Mouse (Mus musculus) spleen, postnatal 4 days (tissue): ENCODE data around the gene Sin3a.

Source experiments
- DNase-seq, 2 experiments: peaks; one replicate each; pipeline ENCODE4 v3.0.0; 2022; ENCODE audit warnings: low spot score in 2 of 2

Sin3a gene

DNA sequence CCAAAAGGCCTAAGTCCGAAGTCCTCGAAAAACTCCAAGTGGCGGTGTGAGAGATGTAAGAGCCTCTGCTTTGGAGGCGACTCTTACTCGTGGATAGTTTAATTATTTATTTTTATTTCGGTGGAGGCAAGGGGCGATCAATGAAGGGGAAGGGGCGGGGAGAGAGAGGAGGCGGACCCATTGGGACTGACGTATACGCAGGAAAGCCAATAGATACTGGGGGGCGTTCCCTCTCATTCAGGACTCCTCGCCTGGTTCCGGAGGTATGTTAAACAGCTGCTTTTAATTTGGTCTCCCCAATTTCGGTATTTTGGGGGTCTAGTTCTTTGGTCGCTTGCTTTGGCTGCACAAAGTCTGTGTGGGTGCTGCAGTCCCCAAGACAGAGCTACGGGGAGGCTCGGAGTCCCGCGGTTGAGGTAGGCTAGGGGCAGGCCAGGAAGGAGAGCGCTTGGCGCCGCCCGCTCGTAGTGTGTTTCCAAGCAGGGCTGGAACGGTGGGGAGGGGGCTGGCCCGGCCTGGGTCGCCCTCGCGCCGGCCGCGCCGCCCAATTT is at the start of gene Sin3a:
Gene Sin3a (plus strand): TSS at position 240 of the 551 bp plus-strand sequence.
- peak; percentile 76 to 82 for DNase-seq

DNA sequence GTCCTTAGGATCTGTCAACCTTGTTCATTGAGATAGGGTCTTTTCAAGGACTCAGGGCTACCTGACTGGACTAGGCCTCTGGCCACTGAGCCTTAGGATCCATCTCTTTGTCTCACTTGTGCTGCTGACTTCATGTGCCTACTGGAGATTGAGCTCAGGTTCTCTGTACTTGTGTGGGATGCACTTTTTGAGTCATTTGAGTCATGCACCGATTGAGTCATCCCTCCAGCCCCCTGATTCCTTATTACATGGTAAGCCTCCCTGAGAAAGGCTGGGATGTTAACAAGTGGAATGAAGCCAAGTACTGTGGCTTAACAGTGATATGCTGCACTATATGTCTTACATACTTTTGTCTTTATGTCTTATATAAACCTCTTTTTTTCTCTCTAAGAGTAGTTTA is 40.1 kb upstream of the Sin3a start:
- DNase-seq = no peak

DNA sequence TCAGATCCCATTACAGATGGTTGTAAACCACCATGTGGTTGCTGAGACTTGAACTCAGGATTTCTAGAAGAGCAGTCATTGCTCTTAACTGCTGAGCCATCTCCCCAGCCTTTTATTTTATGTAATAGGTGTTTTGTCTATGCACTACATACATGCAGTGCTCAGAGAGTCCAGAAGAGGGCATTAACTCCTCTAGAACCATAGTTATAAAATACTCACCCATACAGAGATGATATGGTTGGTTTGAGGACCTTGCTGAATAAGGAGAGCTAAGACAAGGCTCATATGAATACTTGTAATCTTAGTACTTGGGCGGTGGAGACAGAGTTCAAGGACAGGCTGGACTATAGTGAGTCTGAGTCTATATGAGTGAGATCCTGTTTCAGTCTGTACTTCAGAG is 15.6 kb upstream of the Sin3a start:
- peak; percentile 47 to 65 for DNase-seq

DNA sequence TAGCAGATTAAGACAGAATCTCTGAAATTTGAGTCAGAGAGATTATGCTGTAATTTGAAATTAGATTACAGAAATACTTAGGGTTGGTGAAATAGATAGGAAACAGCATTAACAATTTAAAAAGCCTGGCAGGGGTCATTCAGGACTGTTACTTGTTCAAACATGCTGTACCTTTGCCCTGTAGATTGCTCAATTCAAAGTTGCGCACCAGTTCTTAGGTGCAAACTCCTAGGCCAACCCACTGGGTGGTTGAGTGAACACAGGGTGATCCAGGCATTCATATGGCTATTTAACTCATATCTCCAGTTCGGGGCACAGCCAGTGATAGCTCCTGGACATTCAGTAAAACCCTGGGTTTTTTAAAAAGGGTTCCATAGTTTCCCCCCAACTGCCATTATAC is 7.7 kb upstream of the Sin3a start:
- no peak for DNase-seq

DNA sequence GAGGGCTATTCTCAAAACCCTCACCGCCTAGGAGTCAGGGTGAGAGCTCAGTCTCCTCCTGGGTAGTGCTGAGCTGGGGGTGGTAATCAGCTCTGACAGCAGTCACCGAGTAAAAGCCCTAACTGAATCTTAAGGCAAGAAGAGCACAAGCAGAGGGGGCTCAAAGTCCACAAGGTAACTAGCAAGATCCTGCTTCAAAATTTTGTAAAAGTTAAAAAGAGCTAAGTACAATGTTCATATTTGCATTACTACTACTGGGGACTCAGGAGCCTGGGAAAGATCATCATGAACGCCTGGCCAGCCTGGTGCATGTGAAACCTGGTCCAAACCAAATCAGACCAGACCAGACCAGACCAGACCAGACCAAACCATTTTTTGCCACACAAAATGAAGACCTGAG is 3.6 kb upstream of the Sin3a start:
- DNase-seq = no peak

GRCm38 (mm10) chr9:57070262-57070661 is 1.6 kb upstream of the Sin3a start:
- DNase-seq = peak in 1 of 2 experiments; percentile 31

GRCm38 (mm10) chr9:57070800-57071545 is 867 bp upstream of the Sin3a start:
- DNase-seq = no peak

DNA sequence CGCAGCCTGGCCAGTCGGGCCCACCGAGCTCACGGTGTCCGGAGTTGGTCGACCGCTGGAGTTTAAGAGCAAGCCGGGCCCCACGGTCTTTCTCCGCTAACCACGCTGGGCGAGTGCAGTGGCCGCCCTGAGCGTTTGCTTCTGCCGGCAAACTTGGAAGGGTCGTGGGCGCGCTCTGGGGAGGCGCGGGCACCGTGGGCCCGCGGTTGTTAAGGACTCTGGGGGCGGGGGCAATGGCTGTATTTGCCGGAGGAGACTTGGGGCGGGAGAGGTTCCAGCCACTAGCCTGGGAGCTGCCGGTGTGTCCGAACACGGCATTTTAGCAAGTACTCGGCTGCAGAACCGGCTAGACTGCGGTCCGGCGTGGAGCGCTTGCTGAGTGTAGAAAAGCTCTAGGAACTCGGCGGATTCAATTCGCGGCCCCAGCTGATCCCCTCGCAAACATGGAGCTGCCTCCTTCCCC is 717 bp downstream of the Sin3a start:
- DNase-seq = no peak

DNA sequence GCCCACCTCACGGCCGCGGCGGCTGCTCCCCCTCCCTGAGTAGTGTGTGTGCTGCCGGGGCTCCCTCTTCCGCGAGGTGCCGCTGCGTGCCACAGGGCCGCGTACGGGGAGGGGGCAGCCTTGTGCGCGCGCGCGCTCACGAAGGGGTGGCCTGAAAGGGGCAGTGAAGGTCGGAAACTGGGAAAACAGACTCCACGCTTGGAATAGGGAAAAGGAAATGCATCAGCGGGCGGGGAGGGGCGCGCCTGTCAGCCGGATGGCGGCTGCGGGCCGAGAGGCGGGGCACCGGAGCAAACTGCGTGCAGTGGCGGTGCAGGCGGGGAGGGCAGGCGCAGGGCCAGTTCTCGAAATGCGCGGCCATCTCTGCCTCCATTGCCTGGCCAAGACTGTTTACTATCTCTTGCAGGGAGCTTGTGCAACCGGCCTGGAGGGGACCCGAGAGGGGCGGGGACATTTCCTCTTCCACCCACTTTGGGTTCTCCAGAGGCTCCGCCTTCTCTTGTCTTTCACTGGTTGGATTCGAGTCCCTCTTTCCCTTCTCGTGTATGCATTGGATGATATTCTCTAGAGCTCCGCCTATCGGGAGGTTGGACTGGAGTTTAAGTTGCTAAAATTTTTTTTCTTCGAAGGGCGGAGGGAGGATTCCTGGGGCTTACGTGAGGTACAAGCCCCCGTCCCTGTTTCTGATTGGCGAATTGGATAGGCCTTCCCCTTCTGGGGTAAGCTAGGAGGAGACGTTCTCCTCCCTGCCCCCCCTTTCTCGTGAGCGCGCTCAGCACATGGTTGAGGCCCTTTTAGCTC is 1.3 kb downstream of the Sin3a start:
- DNase-seq = peak; percentile 94

DNA sequence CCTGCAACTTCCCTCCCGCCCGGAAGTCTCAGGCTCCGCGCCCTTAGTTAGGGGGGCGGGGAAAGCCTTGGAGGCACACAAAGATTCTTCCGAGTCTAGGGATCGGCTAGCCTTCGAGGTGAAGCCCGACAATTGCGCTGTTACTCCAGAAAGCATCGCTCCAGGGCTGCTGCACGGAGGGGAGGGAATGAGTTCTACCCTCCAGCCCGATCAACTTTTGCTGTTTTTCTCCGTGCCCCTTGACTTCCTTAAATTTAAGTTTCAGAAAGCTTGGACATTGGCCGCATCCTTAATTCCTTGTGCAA is 1.9 kb downstream of the Sin3a start:
- no peak for DNase-seq

DNA sequence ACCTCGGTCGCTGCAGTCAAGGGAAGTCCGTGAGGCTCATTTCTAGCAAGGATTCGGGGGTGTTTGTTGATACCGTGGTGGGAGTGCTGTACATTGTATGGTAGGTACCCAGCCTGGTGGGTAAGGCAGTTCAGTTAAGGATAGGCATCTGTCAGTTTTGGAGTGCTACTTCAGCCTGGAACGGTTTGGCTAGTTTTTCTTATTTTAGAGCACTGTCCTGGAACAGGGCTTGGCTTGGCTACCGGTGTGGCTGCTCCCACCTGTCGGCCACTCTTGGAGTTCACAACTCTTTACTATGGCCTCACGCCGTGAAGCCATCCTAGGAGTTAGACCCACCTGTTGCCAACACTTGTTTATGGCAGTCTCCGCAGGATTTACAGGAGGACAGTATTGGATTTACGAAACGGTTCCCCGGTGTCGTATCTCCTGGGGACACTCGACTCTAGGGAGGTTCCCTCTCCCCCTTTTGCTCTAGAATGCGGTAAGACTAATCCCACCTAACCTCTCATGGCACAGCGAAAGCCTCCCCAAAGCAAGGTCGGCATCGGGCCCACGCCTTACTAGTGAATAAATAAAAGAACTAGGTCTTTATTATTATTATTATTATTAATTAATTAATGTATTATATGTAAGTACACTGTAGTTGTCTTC is 2.5 kb downstream of the Sin3a start:
- DNase-seq = peak; percentile 53 to 72

GRCm38 (mm10) chr9:57074822-57075603 is 3.2 kb downstream of the Sin3a start:
- DNase-seq = peak; percentile 79 to 83

DNA sequence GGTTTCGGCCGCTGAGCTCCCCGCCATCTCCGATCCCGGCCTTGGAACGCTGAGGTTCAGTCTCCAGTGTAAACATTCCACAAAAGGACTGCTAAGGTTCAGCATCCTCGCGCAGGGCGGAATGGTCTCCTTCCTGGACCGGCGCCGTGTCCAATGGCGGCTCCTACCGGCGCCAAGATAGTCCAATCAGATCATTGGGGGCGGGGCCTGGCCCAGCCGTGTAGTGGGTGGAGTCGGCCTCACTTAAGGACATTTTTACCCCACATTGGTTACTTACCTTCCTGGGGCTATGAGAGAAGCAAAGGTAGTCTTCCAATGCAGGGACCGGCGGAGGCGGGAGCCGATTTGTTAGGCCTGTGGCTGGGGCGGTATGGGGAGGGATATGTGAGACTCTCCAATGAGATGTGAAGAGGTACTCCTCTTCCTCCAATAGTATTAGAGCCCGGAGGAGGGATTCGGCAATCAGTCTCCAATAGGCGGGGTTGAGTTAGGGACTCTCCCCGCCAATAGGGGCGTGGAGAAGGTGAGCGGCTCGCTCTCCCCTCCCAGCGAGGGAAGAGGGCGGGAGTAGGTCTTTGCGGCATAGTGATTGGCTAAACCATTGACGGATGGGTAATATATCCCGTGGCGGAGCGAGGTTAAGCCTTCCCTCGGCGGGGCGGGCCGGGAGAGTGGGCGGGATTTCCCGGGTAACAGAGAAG is 4.0 kb downstream of the Sin3a start:
- DNase-seq = peak; percentile 98

DNA sequence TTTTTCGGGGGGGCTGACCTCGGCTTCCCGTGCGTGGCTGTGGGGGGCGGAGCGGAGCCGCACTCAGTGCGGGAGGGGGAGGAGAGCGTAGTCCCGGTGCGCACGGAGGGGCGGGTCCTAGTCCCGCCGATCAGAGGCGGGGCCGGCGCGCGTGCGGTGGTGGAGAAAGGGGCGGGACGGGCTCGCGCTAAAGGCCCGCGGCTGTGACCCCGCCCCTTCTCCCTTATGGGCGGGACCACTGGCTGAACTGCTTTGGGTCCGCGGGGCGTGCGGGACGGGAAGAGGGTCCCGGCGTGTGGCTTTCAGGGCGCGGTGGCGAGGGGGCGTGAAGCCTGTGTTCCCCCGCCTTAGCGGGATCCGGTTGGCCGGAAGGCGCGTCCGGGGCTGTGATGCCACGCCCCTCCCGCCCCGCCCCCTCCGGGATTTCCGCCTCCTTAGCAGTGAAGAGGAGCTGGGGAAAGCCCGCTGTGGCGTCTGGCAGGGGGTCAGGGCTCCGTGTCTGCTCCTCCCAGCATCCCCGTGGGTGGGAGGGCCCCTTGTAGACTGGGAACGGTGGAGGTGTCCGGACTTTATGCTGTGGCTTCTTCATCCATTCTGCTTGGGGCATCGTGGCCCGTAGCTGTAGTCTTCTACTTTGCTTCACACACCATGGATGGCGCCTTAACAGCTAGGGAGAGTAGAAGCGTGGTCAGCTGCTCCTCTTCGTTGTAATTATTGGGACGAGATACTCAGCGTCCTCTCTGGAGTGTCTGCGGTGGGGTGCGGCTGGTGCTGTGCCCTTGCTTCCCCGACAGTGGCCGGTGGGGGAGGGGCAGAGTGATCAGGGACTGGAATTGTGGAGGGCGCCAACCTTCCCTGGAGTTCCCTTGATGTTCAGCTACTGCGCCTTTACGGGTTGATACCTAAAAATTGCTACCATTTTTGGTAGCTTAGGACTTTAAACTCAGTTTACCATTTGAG is 5.1 kb downstream of the Sin3a start:
- DNase-seq = peak; percentile 87 to 93

- DNase-seq = no peak
These were observed 10.4 kb downstream of the Sin3a start for GRCm38 (mm10) chr9:57082236-57082635.

GRCm38 (mm10) chr9:57117261-57117755 is 45.5 kb downstream of the Sin3a start:
- DNase-seq = no peak

DNA sequence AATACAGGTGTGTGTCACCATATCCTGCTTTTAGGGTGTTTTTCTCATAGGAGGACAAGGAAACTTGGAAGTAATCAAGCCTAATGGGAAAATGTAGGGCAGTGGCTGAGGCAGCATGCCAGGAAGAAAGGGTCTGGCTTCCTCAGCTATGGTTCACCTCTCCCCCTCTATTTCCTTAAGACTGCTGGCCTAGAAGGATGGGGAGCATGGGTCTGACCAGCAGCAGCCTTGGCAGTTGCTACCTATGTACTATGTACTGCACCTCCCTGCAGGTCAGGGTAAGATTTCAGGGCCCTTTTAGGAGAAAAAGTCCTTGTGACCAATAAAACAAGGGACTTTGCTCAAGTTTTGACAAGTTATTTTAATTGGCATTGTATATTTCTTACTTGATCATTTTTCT is 57.8 kb downstream of the Sin3a start:
- DNase-seq = no peak

DNA sequence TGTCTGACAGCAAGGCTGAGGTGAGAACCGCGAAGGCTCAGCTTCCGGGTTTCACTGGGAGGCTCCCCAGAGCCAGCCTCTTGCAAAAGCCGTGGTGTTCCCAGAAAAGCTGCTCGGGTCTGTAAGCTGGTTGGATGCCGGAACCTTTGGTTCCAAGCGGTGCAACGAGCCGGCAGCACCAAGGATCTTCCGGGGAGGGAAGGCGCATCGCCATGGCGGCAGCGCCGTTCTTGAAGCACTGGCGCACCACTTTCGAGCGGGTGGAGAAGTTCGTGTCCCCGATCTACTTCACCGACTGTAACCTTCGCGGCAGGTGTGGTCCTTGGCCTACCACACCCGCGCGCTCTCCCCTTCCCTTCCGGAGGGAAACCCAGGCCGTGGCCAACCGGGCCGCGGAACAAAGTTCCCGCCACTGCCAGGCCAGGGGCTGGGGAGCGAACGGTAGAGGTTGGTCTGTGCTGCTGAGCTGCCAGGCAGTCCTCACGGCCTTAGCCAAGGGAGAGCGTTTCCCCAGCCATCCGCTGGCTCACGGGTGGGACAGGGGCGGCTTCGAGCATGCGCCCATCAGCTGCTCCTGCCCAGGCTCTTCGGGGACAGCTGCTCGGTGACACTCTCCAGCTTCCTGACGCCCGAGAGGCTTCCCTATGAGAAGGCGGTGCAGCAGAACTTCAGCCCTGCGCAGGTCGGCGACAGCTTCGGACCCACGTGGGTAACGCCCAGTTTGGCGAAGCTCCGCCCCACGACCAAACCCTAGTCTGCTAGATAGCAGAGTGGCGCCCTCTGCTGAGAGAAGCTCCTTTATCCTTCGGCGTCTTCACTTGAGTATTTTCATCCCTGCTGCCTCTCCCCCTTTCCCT is 59.0 kb downstream of the Sin3a start, which contains the start of gene Man2c1:
Gene Man2c1 (plus strand): TSS at position 114 of the 857 bp plus-strand sequence.
- DNase-seq = peak; percentile 94 to 96
